Mouse (Mus musculus) gonadal fat pad, adult 2 months (tissue): ENCODE measurements around the gene Olfr58. TPM values are rescaled to one million over a fixed set of nuclear protein-coding genes. Genes with fewer than 3 reads are reported as not detected.
"Not testable (repeated sequence)": the region's sequence is repeated elsewhere in the genome, so short reads cannot be mapped to it uniquely, and the experiment has no call there.

Experiments used
- DNase-seq: peaks from one replicate; pipeline ENCODE4 v3.0.0-alpha.2; 2012; ENCODE audit warnings: low read depth
- polyA plus RNA-seq: library from polyadenylated mRNA; depleted of rRNA; stranded (reverse); fragments of >200 nt; gene quantifications from 2 replicates; pipeline ENCODE4 v1.2.3, GENCODE M21; 2012; rRNA removed

Gene Olfr58
- polyA plus RNA-seq, result not detected in 2 replicates

- DNase-seq, result no peak
Measured at GRCm38 (mm10) chr9:19779983-19780382, at the start of gene Olfr58. Gene Olfr58 (plus strand): TSS chr9:19780283.

DNA sequence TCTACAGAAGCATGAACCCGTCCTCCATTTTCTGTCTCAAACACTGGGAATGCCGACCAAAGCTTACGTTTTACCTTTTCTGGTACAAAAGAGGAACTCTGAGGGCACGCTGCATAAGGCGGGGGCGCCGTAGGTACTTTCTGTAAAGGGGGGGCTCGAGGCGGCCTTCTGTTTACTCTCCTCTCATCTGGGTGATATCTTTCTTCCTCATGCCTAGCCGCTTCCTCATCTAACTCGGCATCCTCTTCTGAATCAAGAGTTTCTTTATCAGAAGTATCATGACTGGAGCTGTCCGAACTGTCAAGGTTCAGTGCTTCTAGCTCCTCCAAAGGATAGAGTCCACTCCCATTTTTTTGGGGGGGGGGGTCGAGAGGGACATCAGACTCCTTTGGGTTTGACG lies 10.9 kb upstream of the Olfr58 start:
- no peak for DNase-seq

DNA sequence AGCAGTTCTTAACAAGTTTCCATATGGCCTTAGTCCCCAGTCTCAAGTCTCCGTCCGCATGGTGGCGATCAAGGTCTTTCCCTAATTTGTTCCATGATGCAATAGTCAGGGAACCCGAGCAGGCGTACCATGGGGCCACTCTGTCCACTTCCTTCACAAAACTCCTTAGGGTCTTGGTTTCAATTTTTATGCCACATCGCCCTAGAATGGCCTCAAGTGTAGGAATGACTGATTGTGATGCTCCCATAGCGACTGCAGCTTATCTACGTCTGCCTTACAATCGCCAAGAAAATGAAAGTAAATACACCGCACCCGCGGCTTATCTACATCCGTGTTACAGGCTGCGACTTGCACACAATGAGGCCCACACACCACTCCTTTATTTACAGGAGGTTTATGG lies 10.4 kb upstream of the Olfr58 start:
- no peak for DNase-seq

- DNase-seq, result no peak
Measured at GRCm38 (mm10) chr9:19803000-19803399, 22.9 kb downstream of the Olfr58 start.

DNA sequence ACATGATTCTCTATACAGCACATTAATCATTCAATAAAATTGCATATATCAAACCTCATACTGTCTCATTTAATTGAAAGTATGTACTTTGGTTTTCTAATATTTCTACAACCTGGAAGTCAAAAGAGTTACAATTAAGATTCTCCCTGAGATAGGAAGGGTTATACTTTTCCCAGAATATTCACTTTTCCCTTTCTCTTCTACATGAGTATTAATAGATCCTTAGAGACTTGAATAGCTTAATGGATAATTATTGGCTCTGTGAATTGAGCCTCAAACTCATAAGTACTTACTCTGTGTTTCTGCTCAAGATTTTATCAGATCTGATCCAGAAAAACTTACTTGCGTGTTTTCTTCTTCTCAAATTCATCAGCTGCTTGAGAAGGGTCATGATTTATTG lies 24.5 kb downstream of the Olfr58 start, which contains the start of gene Olfr859:
Olfr859 (plus strand) TSS at position 301 of the 400 bp plus-strand sequence.
- not testable (repeated sequence) for DNase-seq

Other genes with a start within 250 kb of the Olfr58 start
- not detected in 2 replicates for gene Olfr853, start 239.2 kb upstream of the Olfr58 start, polyA plus RNA-seq
- not detected in 2 replicates for gene Olfr854, start 212.9 kb upstream of the Olfr58 start, polyA plus RNA-seq
- not detected in 2 replicates for gene Olfr855, start 197.7 kb upstream of the Olfr58 start, polyA plus RNA-seq
- 8.9 and 9.7 TPM in 2 replicates for gene Zfp317, start 158.2 kb upstream of the Olfr58 start, polyA plus RNA-seq
- gene Olfr857, start 70.8 kb upstream of the Olfr58 start, polyA plus RNA-seq, result not detected in 2 replicates
- not detected in 2 replicates for gene Olfr859, start 24.6 kb downstream of the Olfr58 start, polyA plus RNA-seq
- not detected in 2 replicates for gene Olfr860, start 69.5 kb downstream of the Olfr58 start, polyA plus RNA-seq
- gene Olfr862, start 107.7 kb downstream of the Olfr58 start, polyA plus RNA-seq, result not detected in 2 replicates
- not detected in 2 replicates for gene Olfr77, start 136.6 kb downstream of the Olfr58 start, polyA plus RNA-seq
- not detected in 2 replicates for gene Olfr866, start 247.8 kb downstream of the Olfr58 start, polyA plus RNA-seq